Mouse (Mus musculus): ENCODE measurements around the gene Hoxd11.

The Hoxd11 gene

DNA sequence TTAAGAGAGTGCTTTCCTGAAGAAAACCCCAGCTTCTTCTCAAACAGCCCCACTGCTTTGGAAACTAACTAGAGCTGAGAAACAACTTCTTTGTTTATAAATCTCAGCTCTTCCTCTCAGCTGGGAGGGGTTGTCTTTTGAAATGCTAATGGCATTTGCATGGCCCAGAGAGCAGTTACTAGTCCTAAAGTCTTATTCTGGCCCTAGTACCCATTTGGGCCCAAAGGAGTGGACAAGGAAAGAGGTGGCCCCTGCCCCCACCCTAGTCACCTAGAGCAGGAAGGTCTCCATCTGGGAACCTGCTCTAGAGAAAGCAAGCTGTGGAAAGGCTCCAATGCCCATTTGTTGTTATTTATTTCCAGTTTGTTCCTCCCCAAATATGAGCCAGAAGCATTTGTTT, 51.7 kb downstream of the Hoxd11 start:
- DNase-seq (ENCODE audit: low spot score): no peak

DNA sequence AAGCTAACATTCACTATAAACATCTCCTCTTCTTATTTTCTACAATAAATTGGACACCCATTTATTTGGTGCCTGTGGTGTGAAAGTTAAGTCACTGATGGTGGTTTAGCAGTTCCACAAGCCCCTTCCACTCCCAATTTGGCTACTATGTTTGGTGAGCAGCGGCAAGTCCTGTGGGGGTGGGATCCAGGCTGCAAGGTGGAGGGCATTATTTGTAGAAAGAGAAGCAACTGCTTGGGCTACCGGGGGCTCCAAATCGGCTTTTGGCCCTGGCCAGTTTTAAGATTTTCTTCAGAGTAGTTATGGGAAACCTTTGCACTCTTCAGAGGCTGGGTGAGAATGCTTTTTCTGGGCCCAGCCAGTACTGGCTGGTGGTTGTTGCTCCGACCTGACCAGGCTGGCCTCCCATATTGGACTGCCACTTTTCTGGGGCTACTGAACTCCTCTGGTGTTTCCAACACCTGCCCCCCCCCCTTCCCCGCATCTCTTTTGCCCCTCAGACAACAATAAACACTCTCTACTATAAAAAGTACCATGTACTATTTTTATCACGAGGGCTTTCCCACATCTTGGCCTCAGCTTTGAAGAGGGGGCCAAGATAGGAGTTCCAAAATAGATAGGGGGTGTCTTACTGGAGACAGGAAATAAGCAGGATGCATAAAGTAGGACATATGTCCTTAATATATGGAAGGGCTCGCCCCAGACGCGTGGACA, 52.6 kb downstream of the Hoxd11 start:
- DNase-seq (ENCODE audit: low spot score): no peak

DNA sequence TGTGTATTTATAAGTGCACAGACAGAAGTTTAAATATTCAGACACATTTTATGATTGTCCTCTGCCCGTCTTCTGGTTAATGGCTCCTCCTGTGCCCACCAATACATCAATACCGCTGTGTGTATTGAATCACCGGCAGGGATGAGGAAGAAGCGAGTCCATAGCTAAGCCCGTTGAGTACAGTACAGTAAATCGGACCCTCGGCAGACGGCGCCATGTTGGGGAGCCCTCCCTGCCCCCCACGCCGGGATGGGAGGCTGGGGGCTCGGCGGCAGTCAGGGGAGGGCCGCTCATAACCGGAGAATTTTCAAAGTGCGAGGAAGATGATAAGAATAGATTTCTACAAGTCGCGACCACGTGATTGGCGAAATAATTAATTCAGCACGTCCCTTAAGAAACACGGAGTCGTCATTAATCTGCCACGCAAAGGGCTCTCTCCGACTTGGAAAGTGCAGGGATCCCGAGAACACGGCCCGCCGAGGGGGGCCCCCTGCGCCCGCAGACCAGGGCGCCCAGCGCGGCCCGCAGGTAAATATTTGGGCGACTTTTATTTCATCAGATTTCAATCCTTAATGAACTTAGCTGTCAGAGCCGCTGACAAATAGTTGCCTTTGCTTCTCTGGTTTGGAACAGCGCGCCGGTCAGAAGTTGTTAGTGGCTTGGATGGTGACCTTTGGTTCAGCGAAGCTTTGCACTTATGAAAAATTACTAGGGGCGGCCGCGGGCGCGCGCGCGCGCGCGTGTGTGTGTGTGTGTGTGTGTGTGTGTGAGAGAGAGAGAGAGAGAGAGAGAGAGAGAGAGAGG, 53.4 kb downstream of the Hoxd11 start:
- DNase-seq (ENCODE audit: low spot score): no peak

DNA sequence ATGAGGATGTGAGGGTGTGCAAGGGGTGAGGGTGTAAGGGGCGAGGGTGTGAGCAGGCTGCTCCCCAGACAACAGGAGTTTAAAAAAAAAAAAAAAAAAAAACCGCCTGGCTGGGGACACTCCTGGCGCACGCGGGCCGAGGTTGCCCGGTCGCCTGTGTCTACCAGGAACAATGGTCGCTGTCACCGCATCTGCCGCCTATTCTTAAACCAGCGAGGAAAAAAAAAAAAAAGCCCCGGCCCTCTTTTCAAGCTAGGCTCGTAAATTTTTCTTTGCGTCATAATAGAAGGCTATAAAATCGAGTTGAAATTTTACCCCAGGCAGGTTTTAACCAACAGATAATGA, 53.9 kb downstream of the Hoxd11 start:
- DNase-seq (ENCODE audit: low spot score): no peak

DNA sequence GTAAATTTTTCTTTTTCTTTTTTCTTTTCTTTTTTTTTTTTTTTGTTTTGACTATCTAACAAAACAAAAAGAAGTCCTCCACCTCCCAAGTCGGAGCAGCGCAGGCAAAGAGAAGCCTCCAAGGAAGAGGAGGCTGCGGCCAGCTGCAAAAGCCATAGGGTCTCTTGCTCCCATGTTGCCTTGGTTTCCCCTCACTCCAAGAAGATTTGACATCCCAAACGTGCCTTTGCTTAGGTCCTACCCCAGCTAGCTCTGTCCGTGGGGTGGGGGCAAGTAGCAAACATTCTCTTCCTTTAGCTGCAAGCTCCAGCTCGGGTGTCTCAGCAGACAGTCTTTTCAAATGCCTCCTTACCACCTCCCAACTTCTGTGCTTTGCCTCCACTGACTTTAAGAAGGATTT, 54.4 kb downstream of the Hoxd11 start:
- no peak for DNase-seq (ENCODE audit: low spot score)

DNA sequence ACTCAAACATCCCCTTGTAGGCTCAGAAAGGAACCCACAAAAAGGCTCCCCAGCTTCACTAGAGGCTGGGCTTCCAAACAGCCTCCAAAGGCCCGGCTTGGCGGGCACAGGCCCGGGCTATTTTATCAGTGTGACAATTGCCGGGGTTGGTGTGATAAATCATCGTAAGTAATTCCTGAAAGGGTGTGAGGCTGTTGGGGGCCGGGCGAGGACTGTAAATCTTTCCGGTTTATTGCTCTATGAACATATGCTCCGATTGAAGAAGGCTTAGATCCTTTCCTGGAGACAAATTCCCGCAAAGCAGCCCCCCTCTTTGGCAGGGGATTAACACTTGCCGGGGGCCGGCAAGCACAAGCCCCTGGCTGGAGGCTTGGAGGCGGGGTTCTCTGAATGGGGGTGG, 55.1 kb downstream of the Hoxd11 start:
- no peak for DNase-seq (ENCODE audit: low spot score)

DNA sequence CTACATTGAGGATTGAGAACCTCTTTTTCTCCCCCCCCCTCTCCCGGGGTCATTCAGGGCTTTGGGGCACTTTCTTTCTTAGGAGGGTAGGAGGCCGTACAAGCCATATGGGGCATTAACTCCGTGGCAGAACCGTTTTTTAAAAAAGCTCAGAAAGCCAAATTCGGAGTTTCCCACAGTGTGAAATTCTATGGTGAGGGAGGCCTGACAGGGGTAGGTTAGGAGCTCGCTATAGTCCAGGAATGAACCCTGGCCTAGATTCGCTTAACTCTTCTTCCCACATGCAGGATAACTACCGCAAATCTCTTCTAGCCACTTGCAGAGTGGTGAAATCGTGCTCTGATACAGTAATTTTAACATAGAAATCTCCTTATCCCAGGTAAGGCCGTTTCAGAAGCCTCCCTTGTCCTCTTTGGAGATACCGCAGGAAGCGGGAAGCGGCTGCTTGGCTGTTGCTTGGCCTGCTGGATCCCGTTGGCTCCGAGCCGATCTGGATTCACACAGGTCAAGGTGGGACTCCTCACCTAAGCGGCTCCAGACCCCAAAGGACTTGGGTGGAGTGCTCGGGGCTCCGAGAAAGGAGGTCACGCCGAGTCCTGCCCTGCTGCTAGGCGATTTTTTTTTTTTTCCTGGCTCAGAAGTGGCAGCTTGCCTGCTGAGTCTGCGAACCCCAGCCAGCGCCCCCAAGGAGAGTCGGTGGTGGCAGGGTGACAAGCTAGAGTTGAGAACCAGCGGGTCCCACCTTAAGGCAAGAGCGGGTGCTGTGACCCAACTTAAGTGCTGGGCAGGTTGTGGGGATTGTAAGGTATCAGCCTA, 55.8 kb downstream of the Hoxd11 start:
- DNase-seq (ENCODE audit: low spot score): no peak

DNA sequence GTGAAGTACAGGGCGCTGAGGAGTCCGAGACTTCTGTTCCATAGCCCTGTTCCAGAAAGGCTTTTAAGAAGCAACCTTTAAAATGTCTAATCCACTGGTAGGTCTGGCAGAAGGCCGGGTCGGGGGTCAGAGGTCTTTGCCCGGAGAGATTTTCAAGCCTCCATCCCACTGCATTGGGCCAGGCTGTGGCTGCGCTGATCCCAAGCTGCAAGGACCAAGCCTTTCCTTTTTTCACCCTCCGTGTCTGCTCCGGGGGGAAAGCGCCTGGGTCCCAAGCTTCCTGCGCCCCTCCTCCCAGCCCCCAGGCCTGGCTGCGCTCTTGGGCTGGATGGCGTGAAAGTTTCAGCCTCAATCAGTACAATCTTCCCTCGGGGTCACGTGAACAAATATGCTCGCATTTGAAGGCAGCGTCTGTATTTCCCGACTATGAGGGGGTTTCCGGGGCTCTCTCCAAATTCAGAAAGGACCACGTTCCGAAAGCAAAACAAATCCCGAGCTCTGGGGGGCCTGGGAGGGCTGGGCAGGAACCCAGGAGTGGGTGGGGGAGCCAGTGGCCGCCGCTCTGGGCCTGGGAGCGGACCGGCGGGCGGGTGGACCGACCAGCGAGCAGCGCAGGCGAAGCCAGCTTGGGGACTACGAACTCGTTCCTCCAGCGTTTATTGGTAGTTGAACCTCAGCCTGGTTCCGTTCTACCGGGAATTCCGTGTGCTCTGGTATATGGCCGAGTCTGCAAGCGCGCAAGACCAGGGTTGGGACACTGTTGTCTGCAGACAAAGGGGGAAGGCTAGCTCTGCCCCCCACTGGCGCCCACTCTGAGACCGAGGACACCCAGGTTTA, 56.7 kb downstream of the Hoxd11 start:
- no peak for DNase-seq (ENCODE audit: low spot score)

All from lung, postnatal 25 days (tissue).